Mouse (Mus musculus) small intestine, adult 2 months (tissue): ENCODE measurements at regions not wholly inside any gene's neighbourhood (a gene's known extent, or its start where the extent isn't known, plus 50 kb on each side); places are given as distances from the start of the nearest gene placed in this dataset.

Source experiments
- CTCF ChIP-seq: fragments of 200-500 bp; IDR thresholded peaks from 2 replicates; pipeline ENCODE4 v1.5.1; 2012; ENCODE audit warnings: low read depth, mild to moderate bottlenecking, control low read depth, inconsistent platforms, low read length, moderate library complexity, mixed read lengths; ENCODE audit not compliant: insufficient replicate concordance, insufficient read length; ENCODE audit errors: extremely low read depth
- POLR2A ChIP-seq: fragments of 200-500 bp; IDR thresholded peaks from 2 replicates; pipeline ENCODE4 v1.6.1; 2012; ENCODE audit warnings: low read depth, mild to moderate bottlenecking, control low read depth, inconsistent platforms, low read length, moderate library complexity

DNA sequence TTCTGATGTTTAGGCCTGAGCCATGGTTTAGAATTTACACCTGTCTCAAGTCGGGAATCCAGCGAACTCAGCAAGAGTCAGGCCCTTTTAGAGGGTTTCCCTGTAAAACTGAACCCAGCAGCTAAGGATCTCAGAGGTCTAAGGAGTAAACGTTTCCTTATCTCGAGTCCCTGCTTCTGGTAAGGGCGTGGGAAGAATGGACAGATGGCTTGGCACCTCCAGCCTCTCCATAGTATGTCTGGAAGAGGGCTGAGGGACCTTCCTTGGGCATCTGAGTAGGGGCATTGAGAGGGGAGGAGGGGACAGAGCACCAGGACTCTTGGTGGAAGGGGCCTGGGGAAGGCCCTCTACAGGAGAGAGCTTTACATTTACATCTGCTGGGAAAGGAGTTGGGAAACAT is 123.6 kb upstream of the Kit start:
- TF ChIP-seq POLR2A = no peak
- TF ChIP-seq CTCF = no peak
